Mouse (Mus musculus): ENCODE results near the gene Gm20388. TPM values are rescaled to one million over a fixed set of nuclear protein-coding genes. Genes with fewer than 3 reads are reported as not detected.

The Gm20388 gene
- total and polyA plus RNA-seq, 2 experiments from 2014 or later: 17.3 TPM; not detected in 1

- no peak for TF ChIP-seq CTCF (IDR thresholded peaks at IDR 0.05; ENCODE audit: low read depth)
- TF ChIP-seq EP300 (IDR thresholded peaks at IDR 0.05; ENCODE audit: low read depth): no peak
- H3K4me2 ChIP-seq (ENCODE audit: low read depth, low read length): peak within 1 kb of the TSS; percentile 96
- H3K36me3 ChIP-seq (replicated peaks; ENCODE audit: control insufficient read depth, insufficient read depth, low read length): peaks cover 13% of the 10 kb centered on the region; the same call in 1 of the 2 replicates
- H3K9ac ChIP-seq (replicated peaks; ENCODE audit: low read depth, low read length): peak within 1 kb of the TSS; percentile 93
- H3K9me3 ChIP-seq (replicated peaks; ENCODE audit: control insufficient read depth, low read length): no peaks in the 10 kb centered on the region
- peak within 1 kb of the TSS; percentile 87 for H3K27ac ChIP-seq (ENCODE audit: low read depth)
- DNase-seq (ENCODE audit: low spot score) (peak; percentile 95), ATAC-seq (ENCODE audit: insufficient read depth, low read depth) (peak; percentile 89)
- peaks cover 5% of the 10 kb centered on the region; the same call in 1 of the 2 replicates for H3K4me1 ChIP-seq (ENCODE audit: control insufficient read depth, insufficient read depth)
- 1% methylated on average over 75 of the region's 75 CpGs for WGBS
- peak within 1 kb of the TSS; percentile 98 for H3K4me3 ChIP-seq (ENCODE audit: low read depth, low read length)
- 0 out of 2 replicates have a peak, but pooled peaks cover 8% of the 10 kb centered on the region for H3K27me3 ChIP-seq (ENCODE audit: control insufficient read depth, insufficient read depth, low read length)
Observed at GRCm38 (mm10) chr8:121107668-121108656, 1197.3 kb downstream of the Gm20388 start, which contains the start of gene Mthfsd. Mthfsd (minus strand) TSS chr8:121108392.

DNA sequence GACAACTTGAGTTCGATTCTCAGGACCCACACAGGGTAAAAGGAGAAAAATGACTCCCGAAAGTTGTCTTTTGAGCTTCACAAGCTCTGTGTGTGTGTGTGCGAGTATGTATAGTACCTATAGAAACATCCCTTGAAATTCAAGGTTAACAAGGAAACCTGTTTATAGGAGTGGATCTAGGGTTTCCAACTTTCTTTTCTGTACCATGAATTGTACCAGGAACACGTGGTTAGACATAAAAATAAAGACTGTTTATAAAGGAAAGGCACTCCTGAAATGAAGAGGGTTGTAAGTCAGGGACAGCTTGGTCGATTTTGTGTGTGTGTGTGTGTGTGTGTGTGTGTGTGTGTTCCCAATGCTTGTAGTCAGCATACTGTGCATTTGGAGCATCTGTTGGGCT, 1198.0 kb downstream of the Gm20388 start:
- Histone ChIP-seq H3K27me3 (ENCODE audit: control insufficient read depth, insufficient read depth, low read length) (peaks cover 11% of the 10 kb centered on the region), H3K36me3 (replicated peaks; ENCODE audit: control insufficient read depth, insufficient read depth, low read length) (0 out of 2 replicates have a peak, but pooled peaks cover 11% of the 10 kb centered on the region), H3K4me3 (ENCODE audit: low read depth, low read length) (peak overlapping the region; percentile 98), H3K27ac (ENCODE audit: low read depth) (peak overlapping the region; percentile 87), H3K9me3 (replicated peaks; ENCODE audit: control insufficient read depth, low read length) (no peaks in the 10 kb centered on the region), H3K4me2 (ENCODE audit: low read depth, low read length) (peak overlapping the region; percentile 96), H3K4me1 (ENCODE audit: control insufficient read depth, insufficient read depth) (peaks cover 5% of the 10 kb centered on the region; the same call in 1 of the 2 replicates), H3K9ac (replicated peaks; ENCODE audit: low read depth, low read length) (peak overlapping the region; percentile 93; the same call in 1 of the 2 replicates)
- TF ChIP-seq CTCF (IDR thresholded peaks at IDR 0.05; ENCODE audit: low read depth) (no peak), EP300 (IDR thresholded peaks at IDR 0.05; ENCODE audit: low read depth) (no peak)
- ATAC-seq (ENCODE audit: insufficient read depth, low read depth) (no peak), DNase-seq (ENCODE audit: low spot score) (no peak)
- 15% methylated on average over 5 of the region's 5 CpGs for WGBS

- ATAC-seq (ENCODE audit: insufficient read depth, low read depth) (no peak), DNase-seq (ENCODE audit: low spot score) (no peak)
- Histone ChIP-seq H3K4me1 (ENCODE audit: control insufficient read depth, insufficient read depth) (peaks cover 5% of the 10 kb centered on the region; the same call in 1 of the 2 replicates), H3K9ac (replicated peaks; ENCODE audit: low read depth, low read length) (no peak overlapping the region), H3K4me3 (ENCODE audit: low read depth, low read length) (no peak overlapping the region), H3K36me3 (replicated peaks; ENCODE audit: control insufficient read depth, insufficient read depth, low read length) (no peaks in the 10 kb centered on the region), H3K27me3 (ENCODE audit: control insufficient read depth, insufficient read depth, low read length) (peaks cover 37% of the 10 kb centered on the region), H3K27ac (ENCODE audit: low read depth) (no peak overlapping the region), H3K9me3 (replicated peaks; ENCODE audit: control insufficient read depth, low read length) (no peaks in the 10 kb centered on the region), H3K4me2 (ENCODE audit: low read depth, low read length) (no peak overlapping the region)
- WGBS: 42% methylated on average over 7 of the region's 7 CpGs
- TF ChIP-seq CTCF (IDR thresholded peaks at IDR 0.05; ENCODE audit: low read depth): no peak
- no peak for TF ChIP-seq EP300 (IDR thresholded peaks at IDR 0.05; ENCODE audit: low read depth)
Observed at GRCm38 (mm10) chr8:121111145-121111907, 1200.7 kb downstream of the Gm20388 start.

- H3K4me1 ChIP-seq (ENCODE audit: control insufficient read depth, insufficient read depth): no peaks in the 10 kb centered on the region
- WGBS: under 1% methylated on average over 21 of the region's 21 CpGs
- no peak overlapping the region for H3K4me3 ChIP-seq (ENCODE audit: low read depth, low read length)
- no peaks in the 10 kb centered on the region for H3K36me3 ChIP-seq (replicated peaks; ENCODE audit: control insufficient read depth, insufficient read depth, low read length)
- H3K27ac ChIP-seq (ENCODE audit: low read depth): no peak overlapping the region
- peaks cover 57% of the 10 kb centered on the region for H3K27me3 ChIP-seq (ENCODE audit: control insufficient read depth, insufficient read depth, low read length)
- H3K9me3 ChIP-seq (replicated peaks; ENCODE audit: control insufficient read depth, low read length): no peaks in the 10 kb centered on the region
- no peak overlapping the region for H3K9ac ChIP-seq (replicated peaks; ENCODE audit: low read depth, low read length)
- peak; percentile 91 for DNase-seq (ENCODE audit: low spot score)
- peak; percentile 28 for ATAC-seq (ENCODE audit: insufficient read depth, low read depth)
- TF ChIP-seq EP300 (IDR thresholded peaks at IDR 0.05; ENCODE audit: low read depth) (no peak), CTCF (IDR thresholded peaks at IDR 0.05; ENCODE audit: low read depth) (peak; percentile 100)
- H3K4me2 ChIP-seq (ENCODE audit: low read depth, low read length): no peak overlapping the region
Observed at GRCm38 (mm10) chr8:121113261-121113660, 1202.6 kb downstream of the Gm20388 start.

DNA sequence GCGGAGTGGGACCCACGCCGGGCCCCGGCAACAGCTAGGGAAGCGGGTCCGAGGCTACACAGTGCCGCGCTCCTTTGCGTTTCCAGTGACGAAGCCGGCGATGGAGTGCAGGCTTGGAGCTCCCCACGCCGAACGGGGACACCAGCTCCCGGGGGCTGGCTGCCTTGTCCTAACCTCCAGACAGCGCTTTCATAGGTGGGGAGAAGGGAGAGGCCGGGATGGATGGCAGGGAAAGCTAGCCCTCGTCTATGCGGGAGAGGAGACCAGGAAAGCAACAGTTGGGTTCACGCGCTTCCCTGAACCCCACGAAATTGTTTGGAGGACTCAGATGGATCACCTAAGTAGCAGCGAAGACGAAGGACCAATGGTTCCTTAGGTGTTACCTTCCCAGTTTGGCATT, 1204.5 kb downstream of the Gm20388 start:
- Histone ChIP-seq H3K27ac (ENCODE audit: low read depth) (no peak overlapping the region), H3K4me2 (ENCODE audit: low read depth, low read length) (peak overlapping the region; percentile 48), H3K4me3 (ENCODE audit: low read depth, low read length) (peak overlapping the region; percentile 15), H3K36me3 (replicated peaks; ENCODE audit: control insufficient read depth, insufficient read depth, low read length) (no peaks in the 10 kb centered on the region), H3K9ac (replicated peaks; ENCODE audit: low read depth, low read length) (no peak overlapping the region), H3K4me1 (ENCODE audit: control insufficient read depth, insufficient read depth) (no peaks in the 10 kb centered on the region), H3K9me3 (replicated peaks; ENCODE audit: control insufficient read depth, low read length) (no peaks in the 10 kb centered on the region), H3K27me3 (ENCODE audit: control insufficient read depth, insufficient read depth, low read length) (peaks cover 75% of the 10 kb centered on the region)
- WGBS: 7% methylated on average over 25 of the region's 25 CpGs
- DNase-seq (ENCODE audit: low spot score) (no peak), ATAC-seq (ENCODE audit: insufficient read depth, low read depth) (no peak)
- TF ChIP-seq EP300 (IDR thresholded peaks at IDR 0.05; ENCODE audit: low read depth) (no peak), CTCF (IDR thresholded peaks at IDR 0.05; ENCODE audit: low read depth) (no peak)
